Mouse (Mus musculus): Measurements from ENCODE around the gene Nt5c1a. TPM values are rescaled to one million over a fixed set of nuclear protein-coding genes. Genes with fewer than 3 reads are reported as not detected.

Nt5c1a gene
- polyA plus RNA-seq, 1 experiment from 2014 or later: not detected

Other genes with a start within 250 kb of the Nt5c1a start
- gene Mfsd2a, start 240.3 kb upstream of the Nt5c1a start, polyA plus RNA-seq (2014; fragmentation: Nextera tagmentation; extraction: Ambion mirVana): 7.5 and 8.7 TPM in 2 replicates
- gene Mycl, start 205.9 kb upstream of the Nt5c1a start, polyA plus RNA-seq (2014; fragmentation: Nextera tagmentation; extraction: Ambion mirVana): 32.8 and 39.0 TPM in 2 replicates
- gene Trit1, start 184.9 kb upstream of the Nt5c1a start, polyA plus RNA-seq (2014; fragmentation: Nextera tagmentation; extraction: Ambion mirVana): 16.7 and 21.6 TPM in 2 replicates
- gene Bmp8b, start 96.3 kb upstream of the Nt5c1a start, polyA plus RNA-seq (2014; fragmentation: Nextera tagmentation; extraction: Ambion mirVana): 0.16 and 0.17 TPM in 2 replicates
- gene Oxct2b, start 85.2 kb upstream of the Nt5c1a start, polyA plus RNA-seq (2014; fragmentation: Nextera tagmentation; extraction: Ambion mirVana): 0.13 TPM in 1 of 2 replicates, not detected in the other
- gene Ppie, start 61.6 kb upstream of the Nt5c1a start, polyA plus RNA-seq (2014; fragmentation: Nextera tagmentation; extraction: Ambion mirVana): 125 and 127 TPM in 2 replicates
- 0.17 and 1.7 TPM in 2 replicates for gene Hpcal4, start 18.3 kb upstream of the Nt5c1a start, polyA plus RNA-seq (2014; fragmentation: Nextera tagmentation; extraction: Ambion mirVana)
- gene Heyl, start 32.1 kb downstream of the Nt5c1a start, polyA plus RNA-seq (2014; fragmentation: Nextera tagmentation; extraction: Ambion mirVana): 2.4 and 2.7 TPM in 2 replicates
- gene Pabpc4, start 60.8 kb downstream of the Nt5c1a start, polyA plus RNA-seq (2014; fragmentation: Nextera tagmentation; extraction: Ambion mirVana): 50.5 and 56.2 TPM in 2 replicates
- gene Oxct2a, start 122.1 kb downstream of the Nt5c1a start, polyA plus RNA-seq (2014; fragmentation: Nextera tagmentation; extraction: Ambion mirVana): not detected in 2 replicates
- 0.24 and 0.31 TPM in 2 replicates for gene Bmp8a, start 141.7 kb downstream of the Nt5c1a start, polyA plus RNA-seq (2014; fragmentation: Nextera tagmentation; extraction: Ambion mirVana)